Mouse (Mus musculus) brain, embryonic 14.5 days (tissue): ENCODE measurements at regions not wholly inside any gene's neighbourhood (a gene's known extent, or its start where the extent isn't known, plus 50 kb on each side); places are given as distances from the start of the nearest gene placed in this dataset.

Source experiments
- CTCF ChIP-seq: fragments of 200-500 bp; IDR thresholded peaks from 2 replicates; pipeline ENCODE4 v1.5.1; 2012; ENCODE audit warnings: inconsistent platforms, mild to moderate bottlenecking, moderate library complexity, borderline replicate concordance; ENCODE audit not compliant: insufficient read depth, insufficient read length; ENCODE audit errors: extremely low read depth
- POLR2A ChIP-seq: fragments of 200-500 bp; IDR thresholded peaks from 2 replicates; pipeline ENCODE4 v1.6.1; 2012; ENCODE audit warnings: mild to moderate bottlenecking, inconsistent platforms, borderline replicate concordance; ENCODE audit not compliant: poor library complexity, insufficient read depth, insufficient read length, severe bottlenecking; ENCODE audit errors: extremely low read depth

- no peak for TF ChIP-seq CTCF
- no peak for TF ChIP-seq POLR2A
Observed at GRCm38 (mm10) chr19:36263923-36264322, 84.2 kb upstream of the Pcgf5 start.
